Mouse (Mus musculus): ENCODE measurements around the gene Dock4. TPM values are rescaled to one million over a fixed set of nuclear protein-coding genes. Genes with fewer than 3 reads are reported as not detected.

Dock4 gene
- polyA plus RNA-seq, 1 experiment = 41.2 TPM

DNA sequence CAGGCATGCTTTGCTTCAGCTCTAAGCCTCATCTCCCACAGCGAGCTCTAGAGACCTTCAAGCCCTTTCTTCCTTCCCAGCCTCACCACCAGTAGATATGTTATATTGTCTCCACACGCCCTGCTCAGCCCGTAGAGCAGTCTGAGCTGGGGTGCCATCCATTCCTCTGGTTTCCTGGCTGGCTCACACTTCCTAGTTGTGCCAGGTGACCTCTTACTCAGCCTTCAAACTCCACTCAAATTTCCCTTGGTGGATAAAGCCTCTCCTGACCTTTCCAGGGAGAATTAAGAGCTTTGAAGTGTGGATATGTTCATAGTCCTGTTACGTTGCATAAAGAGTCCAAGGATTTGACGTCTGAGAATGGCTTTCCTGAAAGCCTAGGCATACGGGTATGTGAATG is 68.3 kb downstream of the Dock4 start:
- no peak for TF ChIP-seq POLR2A (IDR thresholded peaks at IDR 0.05; ENCODE audit: extremely low read depth, insufficient read depth, low read length)
- TF ChIP-seq CTCF (IDR thresholded peaks at IDR 0.05; ENCODE audit: extremely low read depth, insufficient read depth, low read length) = no peak
- H3K4me3 ChIP-seq (ENCODE audit: insufficient read depth, low read length) = no peak overlapping the region
- no peak overlapping the region for H3K27ac ChIP-seq (ENCODE audit: insufficient read depth, low read length)
- peaks cover 12% of the 10 kb centered on the region for H3K4me1 ChIP-seq (ENCODE audit: control insufficient read depth, insufficient read depth, low read length)

- no peak for TF ChIP-seq CTCF (IDR thresholded peaks at IDR 0.05; ENCODE audit: extremely low read depth, insufficient read depth, low read length)
- no peak for TF ChIP-seq POLR2A (IDR thresholded peaks at IDR 0.05; ENCODE audit: extremely low read depth, insufficient read depth, low read length)
- Histone ChIP-seq H3K27ac (ENCODE audit: insufficient read depth, low read length) (no peak overlapping the region), H3K4me1 (ENCODE audit: control insufficient read depth, insufficient read depth, low read length) (no peaks in the 10 kb centered on the region), H3K4me3 (ENCODE audit: insufficient read depth, low read length) (no peak overlapping the region)
These were observed 76.7 kb downstream of the Dock4 start for GRCm38 (mm10) chr12:40522468-40522867.

DNA sequence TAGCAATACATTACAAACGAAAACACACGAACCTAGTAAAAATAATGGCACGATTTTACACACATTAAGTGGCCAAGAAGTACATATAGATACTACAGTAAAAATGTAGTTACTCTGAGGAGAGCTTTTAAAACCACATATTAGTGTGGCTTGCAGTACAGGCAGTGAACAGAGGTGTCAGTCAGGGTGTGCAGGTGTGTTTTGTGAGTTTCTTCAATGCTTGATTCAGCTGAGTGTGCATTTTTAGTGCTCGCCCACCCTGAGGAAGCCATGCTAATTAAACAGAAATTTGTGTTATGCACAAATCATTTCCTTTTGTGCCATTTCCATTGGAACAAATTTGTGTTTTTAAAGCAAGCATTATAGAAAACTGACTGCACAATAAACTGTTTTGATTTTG is 77.3 kb downstream of the Dock4 start:
- no peak overlapping the region for H3K4me3 ChIP-seq (ENCODE audit: insufficient read depth, low read length)
- TF ChIP-seq CTCF (IDR thresholded peaks at IDR 0.05; ENCODE audit: extremely low read depth, insufficient read depth, low read length) (no peak), POLR2A (IDR thresholded peaks at IDR 0.05; ENCODE audit: extremely low read depth, insufficient read depth, low read length) (no peak)
- H3K4me1 ChIP-seq (ENCODE audit: control insufficient read depth, insufficient read depth, low read length) = no peaks in the 10 kb centered on the region
- H3K27ac ChIP-seq (ENCODE audit: insufficient read depth, low read length) = no peak overlapping the region

DNA sequence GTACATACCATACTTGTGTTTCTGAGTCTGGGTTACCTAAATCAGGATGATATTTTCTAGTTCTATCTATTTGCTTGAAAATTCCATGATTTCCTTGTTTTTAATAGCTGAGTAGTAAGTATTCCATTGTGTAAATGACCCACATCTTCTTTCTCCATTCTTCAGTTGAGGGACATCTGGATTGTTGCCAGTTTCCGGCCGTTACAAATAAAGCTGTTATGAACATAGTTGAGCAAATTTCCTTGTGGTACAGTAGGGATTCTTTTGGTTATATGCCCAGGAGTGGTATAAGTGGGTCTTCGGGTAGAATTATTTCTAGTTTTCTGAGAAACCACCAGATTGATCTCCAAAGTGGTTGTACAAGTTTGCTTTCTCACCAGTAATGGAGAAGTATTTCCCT is 79.3 kb downstream of the Dock4 start:
- Histone ChIP-seq H3K4me1 (ENCODE audit: control insufficient read depth, insufficient read depth, low read length) (no peaks in the 10 kb centered on the region), H3K27ac (ENCODE audit: insufficient read depth, low read length) (no peak overlapping the region), H3K4me3 (ENCODE audit: insufficient read depth, low read length) (no peak overlapping the region)
- TF ChIP-seq POLR2A (IDR thresholded peaks at IDR 0.05; ENCODE audit: extremely low read depth, insufficient read depth, low read length) = no peak
- TF ChIP-seq CTCF (IDR thresholded peaks at IDR 0.05; ENCODE audit: extremely low read depth, insufficient read depth, low read length) = no peak

DNA sequence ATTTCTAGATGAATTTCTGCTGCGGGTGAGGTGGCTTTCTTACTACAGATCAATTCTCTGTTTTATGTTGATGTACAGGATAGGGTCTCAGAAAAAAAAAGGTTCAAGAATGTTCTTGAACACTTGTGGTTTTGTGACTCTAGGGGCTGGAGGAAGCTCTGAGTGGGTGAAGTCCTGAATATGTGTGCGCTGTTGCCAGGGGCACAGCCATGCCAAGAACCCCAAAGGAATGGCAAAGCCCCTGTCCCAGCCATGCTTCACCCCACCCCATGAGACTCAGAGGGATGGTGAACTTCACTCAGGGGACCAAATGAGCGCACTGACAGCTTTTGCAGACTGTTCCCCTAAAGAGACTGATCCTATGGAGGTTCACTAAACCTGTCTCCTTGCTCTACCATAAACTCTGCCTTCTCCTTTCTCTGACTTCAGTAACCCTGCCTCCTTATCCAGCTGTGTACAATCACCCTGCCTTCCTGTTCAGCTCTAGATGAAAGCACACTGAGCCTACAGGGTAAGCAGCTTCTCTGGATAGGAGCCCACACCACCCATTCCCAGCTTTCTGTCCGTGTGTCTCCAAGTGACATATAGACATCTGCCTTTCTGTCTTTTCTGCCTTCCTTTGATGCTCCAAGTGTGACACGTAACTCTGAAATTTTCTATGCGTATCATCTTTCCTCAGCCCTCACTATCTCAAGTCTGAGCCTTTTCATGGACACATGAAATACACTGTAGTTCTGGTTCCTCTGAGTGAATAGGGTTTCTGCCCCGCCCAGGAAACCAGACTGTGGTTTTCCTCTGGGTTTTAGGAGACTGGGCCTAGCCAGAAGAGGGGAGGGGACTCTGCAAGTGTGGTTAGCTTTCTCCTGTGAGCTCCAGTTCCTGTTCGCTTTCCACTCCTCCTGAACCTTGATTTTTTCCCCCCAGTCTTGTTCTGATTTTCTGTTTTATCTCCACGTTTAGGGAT is 90.2 kb downstream of the Dock4 start:
- peaks cover 1% of the 10 kb centered on the region for H3K4me1 ChIP-seq (ENCODE audit: control insufficient read depth, insufficient read depth, low read length)
- no peak overlapping the region for H3K27ac ChIP-seq (ENCODE audit: insufficient read depth, low read length)
- H3K4me3 ChIP-seq (ENCODE audit: insufficient read depth, low read length) = no peak overlapping the region
- no peak for TF ChIP-seq CTCF (IDR thresholded peaks at IDR 0.05; ENCODE audit: extremely low read depth, insufficient read depth, low read length)
- TF ChIP-seq POLR2A (IDR thresholded peaks at IDR 0.05; ENCODE audit: extremely low read depth, insufficient read depth, low read length) = no peak

- no peak for TF ChIP-seq CTCF (IDR thresholded peaks at IDR 0.05; ENCODE audit: extremely low read depth, insufficient read depth, low read length)
- no peak overlapping the region for H3K4me3 ChIP-seq (ENCODE audit: insufficient read depth, low read length)
- H3K4me1 ChIP-seq (ENCODE audit: control insufficient read depth, insufficient read depth, low read length) = peaks cover 1% of the 10 kb centered on the region
- H3K27ac ChIP-seq (ENCODE audit: insufficient read depth, low read length) = no peak overlapping the region
These were observed 92.1 kb downstream of the Dock4 start for GRCm38 (mm10) chr12:40537826-40538225.

DNA sequence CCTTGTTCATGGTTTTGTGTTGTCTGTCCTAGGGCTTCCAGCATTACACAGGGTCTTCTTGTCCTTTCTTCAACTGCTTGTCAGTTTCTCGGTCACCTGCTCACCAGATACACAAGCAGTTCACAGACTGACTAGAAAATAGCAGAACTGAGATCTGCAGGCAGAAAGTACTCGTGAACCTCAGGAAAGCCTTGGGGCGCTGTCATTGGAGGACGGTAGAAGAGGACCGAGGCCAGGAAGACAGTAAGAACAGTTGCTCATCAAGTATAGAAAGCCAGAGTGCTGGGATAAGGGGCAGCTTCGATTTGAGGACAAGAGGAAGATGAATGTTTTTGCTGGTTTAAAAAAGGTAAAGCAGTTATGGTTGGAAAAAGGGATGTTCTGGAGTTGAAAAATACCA is 92.6 kb downstream of the Dock4 start:
- H3K4me1 ChIP-seq (ENCODE audit: control insufficient read depth, insufficient read depth, low read length) = peaks cover 1% of the 10 kb centered on the region
- no peak for TF ChIP-seq CTCF (IDR thresholded peaks at IDR 0.05; ENCODE audit: extremely low read depth, insufficient read depth, low read length)
- no peak for TF ChIP-seq POLR2A (IDR thresholded peaks at IDR 0.05; ENCODE audit: extremely low read depth, insufficient read depth, low read length)
- no peak overlapping the region for H3K4me3 ChIP-seq (ENCODE audit: insufficient read depth, low read length)
- H3K27ac ChIP-seq (ENCODE audit: insufficient read depth, low read length) = no peak overlapping the region

GRCm38 (mm10) chr12:40538780-40539179 is 93.0 kb downstream of the Dock4 start:
- peaks cover 1% of the 10 kb centered on the region for H3K4me1 ChIP-seq (ENCODE audit: control insufficient read depth, insufficient read depth, low read length)
- TF ChIP-seq POLR2A (IDR thresholded peaks at IDR 0.05; ENCODE audit: extremely low read depth, insufficient read depth, low read length) (no peak), CTCF (IDR thresholded peaks at IDR 0.05; ENCODE audit: extremely low read depth, insufficient read depth, low read length) (no peak)
- H3K27ac ChIP-seq (ENCODE audit: insufficient read depth, low read length) = no peak overlapping the region
- no peak overlapping the region for H3K4me3 ChIP-seq (ENCODE audit: insufficient read depth, low read length)

DNA sequence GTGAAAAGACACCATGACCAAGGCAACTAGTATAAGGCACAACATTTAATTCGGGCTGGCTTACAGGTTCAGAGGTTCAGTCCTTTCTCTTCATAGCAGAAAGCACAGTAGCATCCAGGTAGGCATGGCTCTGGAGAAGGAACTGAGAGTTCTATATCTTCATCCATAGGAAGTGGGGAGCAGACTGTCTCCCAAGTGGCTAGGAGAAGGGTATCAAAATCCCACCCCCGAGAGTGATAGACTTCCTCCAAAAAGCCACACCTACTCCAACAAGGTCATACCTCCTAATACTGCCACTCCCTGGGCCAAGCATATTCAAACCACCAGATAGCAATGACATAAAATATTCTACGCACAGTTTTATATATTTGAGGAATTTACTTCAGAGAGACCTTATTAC is 98.5 kb downstream of the Dock4 start:
- TF ChIP-seq POLR2A (IDR thresholded peaks at IDR 0.05; ENCODE audit: extremely low read depth, insufficient read depth, low read length) (no peak), CTCF (IDR thresholded peaks at IDR 0.05; ENCODE audit: extremely low read depth, insufficient read depth, low read length) (no peak)
- Histone ChIP-seq H3K4me3 (ENCODE audit: insufficient read depth, low read length) (no peak overlapping the region), H3K4me1 (ENCODE audit: control insufficient read depth, insufficient read depth, low read length) (no peaks in the 10 kb centered on the region), H3K27ac (ENCODE audit: insufficient read depth, low read length) (no peak overlapping the region)

- no peak for TF ChIP-seq CTCF (IDR thresholded peaks at IDR 0.05; ENCODE audit: extremely low read depth, insufficient read depth, low read length)
- no peak for TF ChIP-seq POLR2A (IDR thresholded peaks at IDR 0.05; ENCODE audit: extremely low read depth, insufficient read depth, low read length)
- Histone ChIP-seq H3K27ac (ENCODE audit: insufficient read depth, low read length) (no peak overlapping the region), H3K4me3 (ENCODE audit: insufficient read depth, low read length) (no peak overlapping the region), H3K4me1 (ENCODE audit: control insufficient read depth, insufficient read depth, low read length) (no peaks in the 10 kb centered on the region)
These were observed 101.1 kb downstream of the Dock4 start for GRCm38 (mm10) chr12:40546827-40547226.

Data from cortical plate, adult 2 months (tissue).